Mouse (Mus musculus) urinary bladder, adult 2 months (tissue): ENCODE measurements around the gene St6galnac3. TPM values are rescaled to one million over a fixed set of nuclear protein-coding genes. Genes with fewer than 3 reads are reported as not detected.
"Not testable (repeated sequence)": the region's sequence is repeated elsewhere in the genome, so short reads cannot be mapped to it uniquely, and the experiment has no call there.

Experiments
- DNase-seq: peaks from one replicate; pipeline ENCODE4 v3.0.0; 2022; ENCODE audit warnings: low spot score
- polyA plus RNA-seq: library from polyadenylated mRNA; depleted of rRNA; stranded (reverse); fragments of >200 nt; gene quantifications from 2 replicates; pipeline ENCODE4 v1.2.3, GENCODE M21; 2012

St6galnac3 gene
- polyA plus RNA-seq, 1 experiment = 2.9 TPM

GRCm38 (mm10) chr3:153414132-153414531 lies 310.8 kb downstream of the St6galnac3 start:
- DNase-seq = no peak

- DNase-seq = no peak
These were observed 315.7 kb downstream of the St6galnac3 start for GRCm38 (mm10) chr3:153409286-153409685.

DNA sequence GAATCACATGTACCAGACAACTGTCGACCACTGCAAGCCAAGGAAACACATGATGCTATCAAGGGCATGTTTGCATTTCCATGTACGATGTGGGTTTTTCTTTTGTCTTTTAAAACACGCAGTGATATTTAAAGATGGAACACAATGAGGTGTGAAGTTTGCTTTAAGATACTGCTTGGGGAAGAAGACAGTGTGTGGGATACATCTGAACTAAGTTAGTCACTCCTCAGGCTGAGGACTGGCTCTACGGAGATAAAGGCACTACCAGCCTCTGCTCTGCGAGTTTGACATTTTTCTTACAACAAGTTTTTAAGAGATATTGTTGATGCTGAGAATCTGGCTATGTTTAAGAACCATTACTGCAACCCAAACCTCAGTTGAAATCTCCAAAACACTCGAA lies 316.6 kb downstream of the St6galnac3 start:
- DNase-seq = no peak

- no peak for DNase-seq
These were observed 317.3 kb downstream of the St6galnac3 start for GRCm38 (mm10) chr3:153407698-153408097.

GRCm38 (mm10) chr3:153406858-153407257 lies 318.1 kb downstream of the St6galnac3 start:
- DNase-seq = no peak

GRCm38 (mm10) chr3:153406220-153406619 lies 318.8 kb downstream of the St6galnac3 start:
- no peak for DNase-seq

DNA sequence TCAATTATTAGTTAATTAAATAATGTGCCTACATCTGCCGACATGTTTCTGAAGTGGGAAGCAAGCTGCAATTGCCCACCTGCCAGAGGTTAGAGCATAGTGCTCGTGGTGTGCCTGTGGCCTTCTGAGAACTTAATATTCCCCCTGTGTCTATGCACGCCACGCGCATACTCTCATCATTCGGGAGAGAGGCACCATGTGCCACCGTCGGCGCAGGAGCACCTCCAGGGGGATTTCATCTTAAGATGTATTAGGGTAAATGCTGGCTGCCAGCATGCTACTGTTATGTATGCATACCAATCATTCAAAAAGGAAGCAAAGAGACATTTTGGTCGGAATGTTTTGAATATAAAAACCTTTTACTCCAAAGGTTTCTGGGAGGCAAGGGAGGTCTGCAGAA lies 319.3 kb downstream of the St6galnac3 start:
- no peak for DNase-seq

DNA sequence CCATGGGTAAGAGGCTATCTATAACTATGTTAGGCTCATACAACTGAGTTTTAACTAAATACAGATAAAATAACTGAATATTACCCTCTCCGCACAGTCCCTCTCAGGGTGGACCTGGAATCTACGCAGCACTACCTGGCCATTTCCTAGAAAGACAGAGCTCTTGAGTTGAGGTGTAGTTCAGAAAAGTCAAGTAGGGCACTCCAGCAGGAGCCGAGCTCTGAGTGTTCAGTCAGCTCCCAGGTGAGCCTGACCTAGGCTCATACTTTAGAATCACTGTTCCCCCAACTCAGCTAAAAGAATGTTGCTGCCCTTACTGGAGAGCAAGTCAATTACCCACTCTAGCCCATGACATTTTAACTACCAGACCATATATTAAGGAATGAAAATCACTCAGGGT lies 324.7 kb downstream of the St6galnac3 start:
- DNase-seq = no peak

GRCm38 (mm10) chr3:153399574-153399973 lies 325.4 kb downstream of the St6galnac3 start:
- no peak for DNase-seq

DNA sequence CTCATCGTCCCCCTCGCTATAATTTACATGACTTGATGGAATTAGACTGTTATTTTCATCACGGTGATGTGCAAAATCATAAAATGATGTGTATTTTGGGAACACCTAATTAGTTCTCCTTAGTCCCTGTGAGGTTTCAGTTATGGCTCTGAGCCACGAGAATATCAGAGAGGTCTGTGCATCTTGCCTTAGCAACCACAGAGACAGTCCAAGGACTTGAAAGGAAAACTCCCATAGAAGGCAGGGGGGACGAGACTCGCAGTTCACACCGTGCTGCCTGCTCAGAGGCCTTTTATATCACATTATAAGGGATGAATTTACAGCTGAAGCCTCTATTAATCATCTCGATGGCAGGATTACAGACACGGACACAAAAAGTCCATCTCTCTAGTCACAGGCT lies 327.2 kb downstream of the St6galnac3 start:
- no peak for DNase-seq

DNA sequence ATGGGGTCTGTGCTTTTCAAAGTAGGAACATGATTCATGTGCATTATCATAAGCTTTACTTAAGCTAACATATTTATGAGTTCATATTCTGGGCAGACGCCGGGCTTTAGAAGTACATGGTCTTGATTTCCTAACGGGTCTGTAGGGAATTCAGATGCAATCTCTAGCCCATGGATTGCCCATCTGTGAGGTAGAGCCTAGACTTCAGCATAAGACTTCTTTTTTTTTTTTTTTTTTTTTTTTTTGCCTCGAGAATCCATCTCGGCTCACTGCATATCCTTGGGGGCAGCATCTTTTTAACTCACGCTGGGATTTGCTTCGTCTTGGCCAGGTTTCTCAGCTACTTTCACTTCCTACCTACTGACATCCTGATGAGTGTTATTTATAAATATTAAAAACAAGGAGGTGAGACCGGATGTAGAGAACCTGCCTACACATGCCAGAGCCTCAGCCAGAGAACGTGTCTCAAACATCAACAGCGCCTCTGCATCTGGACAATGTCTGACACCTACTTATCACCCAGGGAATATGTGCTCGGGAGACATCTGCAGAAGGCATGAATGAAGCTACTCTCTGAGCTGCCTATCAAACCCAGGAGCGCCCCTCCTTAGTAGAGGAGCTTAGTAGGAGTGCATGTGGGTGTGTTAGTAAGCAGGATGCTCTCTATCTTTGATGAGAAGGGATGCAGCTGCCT lies 328.5 kb downstream of the St6galnac3 start:
- no peak for DNase-seq

- DNase-seq = no peak
These were observed 329.6 kb downstream of the St6galnac3 start for GRCm38 (mm10) chr3:153395351-153395750.

DNA sequence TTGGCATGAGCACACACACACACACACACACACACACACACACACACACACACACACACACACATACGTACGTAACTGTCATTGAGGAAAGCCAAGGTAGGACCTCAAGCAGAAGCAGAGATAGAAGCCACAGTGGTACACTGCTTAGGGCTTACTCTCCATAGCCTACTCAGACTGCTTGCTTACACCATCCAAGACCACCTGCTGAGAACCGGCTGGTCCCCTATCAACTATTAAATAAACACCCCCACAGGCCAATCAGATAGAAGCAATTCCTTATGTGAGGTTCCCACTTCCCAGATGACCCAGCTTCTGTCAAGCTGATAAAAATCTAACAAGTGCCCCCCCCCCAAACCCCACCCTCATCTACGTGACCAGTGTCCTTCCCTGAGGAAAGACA lies 330.2 kb downstream of the St6galnac3 start:
- DNase-seq = no peak

DNA sequence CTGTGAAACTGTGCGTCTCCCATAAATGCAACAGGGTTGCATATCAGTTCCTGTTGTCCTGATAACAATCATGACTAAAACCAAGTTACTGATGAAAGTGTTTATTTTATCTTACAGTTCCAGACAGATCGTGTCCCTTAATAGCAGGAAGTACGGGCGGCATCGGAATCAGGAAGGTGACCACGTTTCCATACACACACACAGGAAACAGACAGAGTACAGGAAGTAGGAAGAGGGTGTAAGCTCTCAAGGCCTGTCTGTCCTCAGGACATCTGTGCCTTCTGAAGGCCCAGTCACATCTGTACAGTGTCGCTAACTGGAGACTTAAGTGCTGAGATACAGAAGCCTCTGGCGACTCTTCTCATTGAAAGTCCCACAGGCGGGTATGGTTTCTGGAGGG lies 330.8 kb downstream of the St6galnac3 start:
- no peak for DNase-seq

DNA sequence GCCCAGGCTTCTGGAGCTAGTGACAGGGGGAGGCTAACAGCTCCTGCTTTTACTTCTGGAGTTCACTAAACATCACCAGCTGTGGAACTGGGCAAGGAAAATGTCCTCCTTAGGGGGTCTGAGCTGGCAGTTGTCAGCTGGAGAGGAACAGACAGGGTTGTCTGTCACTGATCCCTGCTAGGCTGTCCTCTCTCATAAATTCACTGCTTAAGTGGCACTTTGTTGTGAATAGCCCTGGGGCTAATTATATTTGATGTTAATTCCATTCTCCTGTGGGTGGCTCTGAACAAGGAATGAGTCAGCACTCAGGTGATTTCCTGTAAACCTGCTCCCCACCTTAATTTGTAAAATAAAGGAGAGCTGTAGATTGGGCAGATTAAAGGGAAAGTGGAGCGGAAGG lies 333.5 kb downstream of the St6galnac3 start:
- not testable (repeated sequence) for DNase-seq

- not testable (repeated sequence) for DNase-seq
These were observed 340.3 kb downstream of the St6galnac3 start for GRCm38 (mm10) chr3:153384651-153385050.

GRCm38 (mm10) chr3:153383656-153384055 lies 341.3 kb downstream of the St6galnac3 start:
- no peak for DNase-seq

DNA sequence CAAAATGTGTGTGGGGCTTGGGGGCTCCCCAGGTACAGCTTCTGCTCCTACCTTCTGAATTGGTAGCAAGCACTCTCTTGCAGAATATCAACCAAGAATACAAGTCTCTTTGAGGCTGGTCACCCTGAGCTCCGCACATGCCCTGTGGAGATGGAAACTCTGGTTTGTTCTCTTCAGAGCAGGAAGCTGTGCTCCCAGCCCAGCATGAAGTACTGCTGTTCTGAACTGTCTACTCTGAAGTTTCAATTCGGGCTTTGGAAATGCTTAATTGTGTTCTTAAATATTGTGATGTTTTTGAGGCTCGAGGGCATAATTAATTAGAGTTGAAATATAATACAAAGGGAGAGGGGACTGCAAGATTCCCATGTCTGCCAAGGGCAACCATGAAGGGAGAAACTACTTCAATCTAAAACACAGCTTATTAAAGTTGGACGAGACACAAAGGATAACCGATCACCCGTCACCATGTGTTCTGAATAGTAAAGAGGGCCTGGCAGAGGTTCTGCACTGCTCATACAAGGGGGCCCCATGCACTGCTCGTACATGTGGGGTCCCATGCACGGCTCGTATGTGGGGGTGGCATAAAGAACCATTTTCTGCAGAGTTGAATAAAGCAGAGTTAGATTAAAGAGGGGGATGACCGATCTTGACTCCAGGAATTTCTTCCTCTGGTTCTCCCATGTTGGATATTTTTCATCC lies 359.8 kb downstream of the St6galnac3 start:
- DNase-seq = no peak

- DNase-seq = no peak
These were observed 360.6 kb downstream of the St6galnac3 start for GRCm38 (mm10) chr3:153364366-153364765.

GRCm38 (mm10) chr3:153359966-153360365 lies 365.0 kb downstream of the St6galnac3 start:
- no peak for DNase-seq

DNA sequence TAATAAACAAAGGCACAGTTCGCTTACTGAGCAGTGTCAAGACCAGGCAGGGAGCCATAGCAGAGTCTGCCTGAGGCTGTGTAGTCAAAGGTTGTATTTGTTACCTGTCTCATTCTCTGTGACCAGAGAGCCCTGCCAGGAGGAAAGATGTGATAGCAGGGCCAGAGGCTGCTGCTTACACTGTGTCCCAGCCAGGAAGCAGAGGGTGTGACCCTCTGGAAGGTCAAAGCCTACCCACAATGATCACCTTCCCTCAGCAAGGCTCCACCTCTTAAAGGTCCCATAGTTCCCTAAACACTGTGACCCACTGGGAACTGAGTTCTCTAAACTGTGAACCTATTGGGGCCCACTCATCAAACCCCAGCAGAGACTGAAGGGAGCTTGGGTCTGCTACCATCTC lies 368.9 kb downstream of the St6galnac3 start:
- DNase-seq = no peak

DNA sequence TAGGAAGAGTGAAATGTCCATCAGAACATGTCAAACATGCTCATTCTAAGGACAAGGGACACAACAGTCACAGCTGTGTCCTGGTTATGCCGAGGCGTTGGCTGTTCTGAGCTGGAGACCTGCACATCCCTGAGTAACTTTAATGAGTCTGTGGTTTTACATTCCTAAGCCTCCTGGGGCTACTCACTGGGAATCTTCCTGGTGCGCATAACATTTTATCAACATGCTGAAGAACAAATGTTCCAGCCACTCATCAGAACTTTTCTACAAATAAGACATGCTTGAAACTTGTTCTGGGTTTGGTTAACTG lies 370.0 kb downstream of the St6galnac3 start:
- no peak for DNase-seq

DNA sequence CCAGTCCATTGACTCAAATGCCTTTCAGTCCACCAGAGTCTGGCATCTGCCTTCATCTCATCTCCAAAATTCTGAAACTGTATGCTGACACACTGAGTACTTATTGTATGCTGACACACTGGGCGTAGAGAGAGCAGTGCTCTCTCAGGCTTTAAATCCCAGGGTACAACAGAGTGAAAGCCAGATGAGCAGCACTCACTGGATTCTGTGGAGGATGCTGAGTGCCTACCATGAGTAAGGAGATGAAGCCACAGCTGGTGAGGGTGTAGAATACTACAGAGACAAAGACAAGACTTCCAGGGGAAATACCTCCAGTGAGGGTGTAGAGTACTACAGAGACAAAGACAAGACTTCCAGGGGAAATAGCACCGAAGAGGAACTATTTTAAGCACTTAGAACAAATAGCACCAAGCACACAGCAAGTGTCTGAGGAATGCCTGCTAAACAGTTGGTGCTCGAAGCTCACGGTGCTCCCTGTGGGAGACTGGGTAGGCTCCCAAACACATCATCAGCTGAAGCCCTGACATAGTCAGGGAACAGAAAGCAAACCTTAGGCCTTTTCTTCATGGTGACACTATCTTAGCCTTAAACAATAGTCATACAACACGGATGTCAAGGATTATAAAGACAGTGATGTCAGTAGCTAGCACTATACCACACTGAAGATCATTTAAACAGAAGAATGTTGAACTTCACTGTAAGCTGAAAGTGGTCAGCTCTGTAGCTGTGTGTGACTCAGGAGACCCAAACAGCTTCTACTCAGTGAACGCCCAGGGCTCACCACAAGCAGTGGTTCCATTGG lies 370.6 kb downstream of the St6galnac3 start:
- DNase-seq = no peak
